Mouse (Mus musculus) left cerebral cortex, adult 18-20 months (tissue): ENCODE results near the gene Mpp4. TPM values are rescaled to one million over a fixed set of nuclear protein-coding genes. Genes with fewer than 3 reads are reported as not detected.

Experiments used
- DNase-seq, 2 experiments: peaks; one replicate each; pipeline ENCODE4 v3.0.0; 2021 to 2022; ENCODE audit warnings: low spot score in 2 of 2, mixed read lengths in 1 of 2
- total RNA-seq, 2 experiments: library from RNA; stranded (reverse); gene quantifications; 2 replicates each; pipeline ENCODE4 v1.2.3; 2021

Gene Mpp4
- total RNA-seq, 2 experiments from 2014 or later, result 0.98 to 1.3 TPM

DNA sequence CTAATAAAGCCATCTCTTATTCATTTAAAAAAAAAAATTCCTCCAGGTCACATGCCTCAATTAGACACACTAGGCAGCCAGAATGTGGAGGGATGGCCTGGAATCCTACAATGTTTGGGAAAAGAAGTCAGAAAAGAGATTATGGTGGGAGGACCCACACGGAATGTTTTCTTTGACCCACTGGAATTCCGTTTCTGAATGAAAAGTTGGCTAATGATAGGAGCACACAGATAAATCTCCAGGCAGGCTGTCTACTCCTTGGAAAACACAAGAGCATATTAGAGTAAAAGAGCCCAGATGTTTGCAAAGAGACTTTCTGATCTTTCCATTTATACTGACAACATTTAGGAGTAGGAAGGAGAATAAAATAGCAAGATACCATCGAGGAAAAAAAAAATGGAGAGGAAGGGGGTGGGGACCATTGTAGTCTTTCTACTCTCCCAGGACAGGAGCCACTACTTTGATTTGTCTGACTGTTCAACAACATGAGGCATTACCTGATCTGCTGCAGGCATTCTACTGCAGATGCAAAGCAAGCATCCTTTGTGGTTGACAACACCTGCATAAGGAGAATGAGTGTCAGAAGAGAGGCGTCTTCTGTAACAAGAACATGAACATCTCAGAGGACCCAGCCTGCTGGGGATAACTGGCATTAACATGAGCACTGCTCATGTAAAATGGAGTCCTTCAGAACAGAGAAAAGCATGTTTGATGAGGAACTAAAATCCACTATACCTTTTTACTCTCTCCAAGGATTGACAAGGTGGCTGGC lies 4.7 kb upstream of the Mpp4 start:
- DNase-seq, result no peak

DNA sequence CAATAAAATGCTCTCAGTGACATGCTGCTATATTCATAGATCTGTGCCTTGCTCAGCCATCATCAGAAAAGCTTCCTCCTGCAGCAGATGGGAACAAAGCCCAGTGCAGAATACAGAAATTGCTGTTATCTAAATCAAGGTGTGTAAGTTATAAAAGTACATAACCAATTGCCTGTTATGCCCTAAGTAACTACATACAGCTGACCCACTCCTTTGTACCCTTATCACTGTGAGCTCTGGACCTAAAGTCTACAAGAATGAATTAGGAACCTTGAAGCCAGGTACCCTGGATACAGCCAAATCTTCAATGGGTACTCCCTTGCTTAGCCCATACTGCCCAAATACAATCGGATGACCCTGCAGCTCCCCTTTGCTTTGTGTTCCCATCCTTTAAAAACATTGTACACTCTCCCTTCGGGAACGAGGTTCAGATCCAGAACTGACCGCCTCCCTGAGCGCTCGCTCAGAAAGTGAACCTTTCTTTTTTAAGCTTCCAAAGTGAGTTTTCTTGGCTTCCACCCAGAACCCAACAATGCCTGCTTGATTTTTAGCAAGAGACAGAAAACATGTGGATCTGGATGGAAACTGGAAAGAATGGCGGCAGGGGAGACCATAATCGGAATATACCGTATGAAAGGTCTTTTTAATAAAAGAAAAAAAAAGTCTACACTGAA lies 3.2 kb upstream of the Mpp4 start:
- DNase-seq, result no peak

- no peak for DNase-seq
Observed at GRCm38 (mm10) chr1:59163918-59164317, 729 bp upstream of the Mpp4 start.

- DNase-seq, result no peak
Observed at GRCm38 (mm10) chr1:59162309-59163024, 722 bp downstream of the Mpp4 start.

DNA sequence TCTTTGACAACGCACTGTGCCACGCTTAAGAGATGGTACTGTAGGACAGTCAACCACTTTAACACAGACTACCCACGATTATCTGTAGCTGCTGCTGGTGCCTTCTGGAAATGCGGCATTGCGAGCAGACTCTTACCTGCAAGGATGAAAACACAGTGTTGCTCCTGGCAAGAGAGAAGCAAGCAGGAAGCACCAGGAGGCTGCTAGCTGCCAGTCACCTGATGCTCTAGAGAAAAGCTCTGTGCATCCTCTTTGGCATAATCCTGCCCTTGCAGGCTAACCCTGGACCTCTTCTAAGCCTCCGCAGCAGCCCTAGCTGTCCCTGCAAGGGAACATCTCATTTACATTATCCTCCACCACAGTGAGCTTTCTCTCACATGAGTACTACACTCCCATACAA lies 1.8 kb downstream of the Mpp4 start:
- DNase-seq, result no peak

GRCm38 (mm10) chr1:59160871-59161270 lies 2.3 kb downstream of the Mpp4 start:
- DNase-seq, result no peak

DNA sequence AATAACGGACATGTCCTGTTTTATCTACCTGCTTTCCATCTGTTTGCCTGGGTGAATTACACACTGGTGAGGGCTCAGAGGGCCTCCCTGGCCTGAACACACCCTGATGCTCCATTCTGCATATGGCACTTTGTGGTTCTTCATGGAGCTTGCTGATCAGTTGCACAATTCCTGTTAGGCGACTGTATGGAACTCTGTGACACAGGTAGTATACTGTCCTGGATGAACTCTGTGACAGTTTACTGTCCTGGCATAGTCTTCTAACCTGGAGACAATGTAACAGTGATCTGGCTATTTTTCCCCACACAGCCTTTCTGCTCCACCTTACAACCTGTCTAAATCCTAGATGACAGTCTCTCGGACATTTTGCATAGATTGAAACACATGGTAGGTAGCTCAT lies 4.1 kb downstream of the Mpp4 start:
- DNase-seq, result no peak

- no peak for DNase-seq
Observed at GRCm38 (mm10) chr1:59158498-59158897, 4.7 kb downstream of the Mpp4 start.

DNA sequence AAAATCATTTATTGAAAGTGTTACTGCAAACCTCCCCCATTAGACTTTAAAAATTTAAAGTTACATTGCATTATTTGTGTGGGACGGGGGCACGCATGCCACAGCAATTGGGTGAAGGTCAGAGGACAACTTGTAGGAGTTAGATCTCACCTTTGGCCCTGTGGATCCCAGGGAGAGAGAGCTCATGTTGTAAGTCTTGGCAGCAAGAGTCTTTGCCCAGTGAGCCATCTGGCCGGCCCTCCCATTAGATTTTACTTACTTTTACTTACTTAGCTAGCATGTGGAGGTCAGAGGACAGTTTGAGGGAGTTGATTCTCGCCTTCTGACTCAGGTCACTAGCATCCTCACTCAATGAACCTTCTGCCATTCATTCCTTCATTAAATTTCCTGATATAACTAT lies 5.3 kb downstream of the Mpp4 start:
- DNase-seq, result no peak

GRCm38 (mm10) chr1:59152346-59152745 lies 10.8 kb downstream of the Mpp4 start:
- DNase-seq, result no peak

DNA sequence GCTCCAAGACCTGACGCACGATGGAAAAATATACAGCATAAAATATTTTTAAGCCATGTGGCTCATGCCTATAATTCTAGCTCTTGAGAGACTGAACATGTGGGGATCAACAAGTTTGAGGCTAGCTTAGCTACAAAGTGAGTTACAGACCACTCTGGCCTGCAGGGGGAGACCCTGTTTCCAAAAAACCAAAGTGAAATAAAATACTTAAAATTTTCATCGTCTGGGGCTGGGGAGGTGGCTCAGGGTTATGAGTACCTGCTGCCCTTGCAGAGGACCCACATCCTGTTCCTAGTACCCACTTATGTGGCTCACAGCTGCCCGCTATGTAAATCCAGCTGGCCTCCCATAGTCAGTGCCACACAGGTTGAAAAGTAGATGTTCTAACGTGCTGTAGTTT lies 12.6 kb downstream of the Mpp4 start:
- DNase-seq, result no peak

DNA sequence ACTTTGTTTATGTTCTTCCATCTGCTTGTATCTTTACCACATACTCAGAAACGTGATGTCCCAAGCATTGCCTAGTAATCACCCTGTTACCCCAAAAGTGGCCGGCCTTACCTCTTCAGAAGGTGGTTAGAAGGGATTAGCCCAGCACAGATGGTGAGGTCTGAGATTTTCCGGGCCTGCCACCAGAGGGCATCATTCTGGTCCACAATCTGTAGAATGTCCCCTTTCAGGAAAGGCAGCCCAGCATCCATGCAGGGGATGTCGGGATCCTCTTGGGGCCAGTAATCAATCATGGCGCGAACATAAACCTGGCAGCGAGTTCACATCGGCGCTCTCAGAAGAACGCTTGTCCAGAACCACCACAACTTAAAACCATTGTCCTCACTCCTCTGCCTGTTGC lies 18.6 kb downstream of the Mpp4 start:
- no peak for DNase-seq

GRCm38 (mm10) chr1:59142809-59143208 lies 20.4 kb downstream of the Mpp4 start:
- peak in 1 of 2 experiments; percentile 29 for DNase-seq

- no peak for DNase-seq
Observed at GRCm38 (mm10) chr1:59134419-59134818, 28.8 kb downstream of the Mpp4 start.

- DNase-seq, result no peak
Observed at GRCm38 (mm10) chr1:59128879-59129278, 34.3 kb downstream of the Mpp4 start.

- DNase-seq, result no peak
Observed at GRCm38 (mm10) chr1:59125558-59125957, 37.6 kb downstream of the Mpp4 start.

DNA sequence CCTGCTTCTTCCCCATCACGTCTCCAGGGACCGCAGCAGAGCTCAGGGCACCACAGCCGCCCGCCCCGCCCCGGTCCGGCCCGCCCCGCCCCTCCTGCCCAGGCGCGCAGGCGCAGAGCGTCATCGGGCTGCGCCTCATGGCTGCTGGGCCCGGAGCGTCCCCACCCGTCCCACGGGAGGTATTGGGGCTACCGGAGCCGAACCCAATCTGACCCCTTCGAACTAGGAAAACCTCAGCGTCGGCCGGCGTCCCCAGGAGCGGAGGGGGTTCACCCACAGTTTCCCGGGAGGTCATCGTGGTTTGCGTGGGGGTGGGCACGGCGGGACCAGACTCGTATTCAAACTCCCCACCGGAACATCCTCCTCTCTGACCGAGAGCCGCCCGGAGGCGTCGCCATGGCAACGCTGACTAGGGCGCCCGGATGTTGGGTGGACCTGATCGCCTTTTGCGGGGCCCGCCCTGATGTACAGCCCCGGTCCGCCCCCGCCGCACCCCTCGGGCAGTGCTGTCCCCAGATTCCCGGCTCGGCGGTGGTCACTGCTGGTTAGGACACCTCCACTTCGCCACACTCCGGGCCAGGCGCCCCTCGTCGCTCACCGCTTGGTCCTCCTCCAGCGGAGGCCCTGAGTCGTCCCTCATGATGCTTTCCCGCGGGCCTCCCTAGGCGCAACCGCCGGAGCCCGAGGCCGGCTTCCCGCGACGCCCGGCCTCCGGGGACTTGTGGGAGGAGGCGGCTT lies 43.3 kb downstream of the Mpp4 start, which contains the start of gene Tmem237:
TSS of gene Tmem237 (minus strand) at position 689 of the 738 bp plus-strand sequence.
- peak; percentile 94 for DNase-seq

DNA sequence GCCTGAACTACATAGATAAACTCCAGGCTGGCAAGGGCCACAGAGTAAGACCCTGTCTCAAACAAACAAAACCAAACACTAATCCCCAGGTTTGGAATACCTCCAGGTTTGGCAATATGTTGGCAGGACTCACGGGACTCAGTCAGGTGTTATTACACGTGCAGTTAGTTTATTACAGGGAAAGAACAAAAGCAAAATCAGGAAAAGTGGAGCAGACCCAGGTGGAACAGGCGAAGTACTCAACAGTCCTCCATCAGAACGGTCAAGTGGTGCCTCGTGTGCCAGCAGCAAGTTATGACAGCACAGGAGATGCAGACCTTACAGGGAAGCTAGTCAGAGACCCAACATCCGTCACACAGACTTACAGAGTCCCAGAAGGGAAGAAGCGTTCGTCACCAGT lies 52.7 kb downstream of the Mpp4 start:
- no peak for DNase-seq

DNA sequence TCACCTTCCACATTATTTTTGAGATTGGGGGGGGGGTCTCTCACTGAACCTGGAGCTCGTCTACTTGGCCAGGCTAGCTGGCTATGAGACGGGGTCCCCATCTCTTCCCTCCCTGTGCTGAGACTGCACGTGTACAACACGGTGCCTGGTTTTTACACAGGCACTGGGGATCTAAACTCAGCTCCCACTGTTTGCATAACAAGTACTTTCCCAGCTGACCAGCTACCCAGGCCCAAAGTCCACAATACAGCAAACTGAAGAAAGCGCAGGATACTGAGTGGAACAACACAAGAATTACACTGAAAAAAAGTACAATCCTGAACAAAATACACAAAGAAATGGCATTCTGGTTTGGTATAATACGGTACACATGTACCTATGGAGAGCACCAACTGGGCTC lies 61.1 kb downstream of the Mpp4 start:
- no peak for DNase-seq

DNA sequence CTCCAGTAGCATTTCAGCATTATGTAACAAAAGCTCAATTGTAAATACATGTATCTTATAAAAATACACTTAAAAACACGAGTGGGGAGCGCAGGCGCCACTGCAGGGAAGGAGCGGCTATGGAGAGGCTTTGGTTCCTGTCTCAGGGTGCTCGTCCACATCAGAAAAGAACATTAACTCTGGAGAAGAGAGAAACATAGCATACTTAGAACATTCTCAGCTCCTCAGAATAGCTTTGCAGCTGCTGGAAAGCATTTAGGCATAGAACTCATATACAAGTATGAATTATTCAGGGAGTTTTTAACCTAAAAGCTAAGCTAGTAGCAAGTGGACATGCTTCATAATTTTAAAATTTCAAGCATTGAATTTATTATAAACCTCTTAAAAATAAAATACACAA lies 62.2 kb downstream of the Mpp4 start:
- no peak for DNase-seq

DNA sequence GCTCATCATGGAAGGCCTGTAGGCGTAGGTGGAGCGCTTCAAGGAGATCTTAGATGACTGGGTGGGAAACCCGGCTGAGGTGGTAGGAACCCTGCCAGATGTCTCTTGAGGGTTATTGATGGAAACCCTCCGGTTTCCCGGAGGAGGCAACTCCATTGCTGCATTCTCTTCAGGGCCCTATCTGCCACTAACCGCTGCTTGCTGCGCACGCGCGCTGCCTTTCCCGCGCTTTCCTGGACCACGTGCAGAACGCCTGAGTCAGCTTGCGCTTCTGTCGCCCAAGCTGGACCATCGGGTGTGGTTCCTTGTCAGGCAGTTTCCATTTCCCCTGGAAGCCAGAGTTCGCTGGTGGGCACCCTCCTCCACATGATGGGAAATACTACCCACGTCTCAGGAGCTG lies 68.5 kb downstream of the Mpp4 start, which contains the start of gene C2cd6:
TSS of gene C2cd6 (minus strand) at position 196 of the 400 bp plus-strand sequence.
- no peak for DNase-seq
